Mouse (Mus musculus) neural tube, embryonic 14.5 days (tissue): Measurements from ENCODE around the gene Pik3ap1. TPM values are rescaled to one million over a fixed set of nuclear protein-coding genes. Genes with fewer than 3 reads are reported as not detected.
A peak's percentile ranks its signal among the peaks of the same experiment; 100 is the strongest.
"Not testable (repeated sequence)": the region's sequence is repeated elsewhere in the genome, so short reads cannot be mapped to it uniquely, and the experiment has no call there.

Experiments used
- ATAC-seq: fragments of 200-750 bp; cut with Nextera tagmentation; 2 replicates; pipeline ENCODE4 v1.8.0; 2017; ENCODE audit warnings: low read depth, mild to moderate bottlenecking, moderate TSS enrichment, moderate library complexity
- H3K27ac ChIP-seq: fragments of 300-500 bp; sonication (generic); 2 replicates; pipeline ENCODE4 v1.5.1; 2014; ENCODE audit warnings: low read depth, mild to moderate bottlenecking, control low read depth, low read length, moderate library complexity, mixed read lengths
- H3K27me3 ChIP-seq: fragments of 300-500 bp; sonication (generic); 2 replicates; pipeline ENCODE4 v1.6.1; 2014; ENCODE audit warnings: low read length; ENCODE audit not compliant: control insufficient read depth, insufficient read depth
- H3K36me3 ChIP-seq: fragments of 300-500 bp; sonication (generic); 2 replicates; pipeline ENCODE4 v1.6.1; 2014; ENCODE audit warnings: low read length, mixed read lengths; ENCODE audit not compliant: control insufficient read depth, insufficient read depth
- H3K4me1 ChIP-seq: fragments of 300-500 bp; sonication (generic); 2 replicates; pipeline ENCODE4 v1.6.1; 2014; ENCODE audit warnings: low read length; ENCODE audit not compliant: control insufficient read depth, insufficient read depth
- H3K4me2 ChIP-seq: fragments of 300-500 bp; sonication (generic); 2 replicates; pipeline ENCODE4 v1.6.1; 2014; ENCODE audit warnings: mild to moderate bottlenecking, low read depth, low read length, control low read depth
- H3K4me3 ChIP-seq: fragments of 300-500 bp; sonication (generic); 2 replicates; pipeline ENCODE4 v1.5.1; 2014; ENCODE audit warnings: low read depth, low read length, control low read depth, mixed read lengths
- H3K9ac ChIP-seq: fragments of 300-500 bp; sonication (generic); replicated peaks from 2 replicates; pipeline ENCODE4 v1.6.1; 2014; ENCODE audit warnings: low read depth, mild to moderate bottlenecking, control low read depth, low read length, mixed read lengths
- H3K9me3 ChIP-seq: fragments of 300-500 bp; sonication (generic); 2 replicates; pipeline ENCODE4 v1.6.1; 2016; ENCODE audit warnings: low read length; ENCODE audit not compliant: control insufficient read depth
- WGBS: fragments of 180-500 bp; shearing (Covaris S2); extraction: QIAGEN DNeasy Blood & Tissue Kit; methylation state at CpG from one replicate; pipeline ENCODE4 v1.1.7; 2014; 5-methylcytosine and 5-hydroxymethylcytosine counted together
- polyA plus RNA-seq: library from polyadenylated mRNA; unstranded; fragments of >200 nt; fragmentation: Nextera tagmentation; extraction: Ambion mirVana; gene quantifications from 2 replicates; pipeline ENCODE4 v1.2.1, GENCODE M21; 2014

Gene Pik3ap1
- polyA plus RNA-seq, 1 experiment from 2014 or later = 0.88 TPM

DNA sequence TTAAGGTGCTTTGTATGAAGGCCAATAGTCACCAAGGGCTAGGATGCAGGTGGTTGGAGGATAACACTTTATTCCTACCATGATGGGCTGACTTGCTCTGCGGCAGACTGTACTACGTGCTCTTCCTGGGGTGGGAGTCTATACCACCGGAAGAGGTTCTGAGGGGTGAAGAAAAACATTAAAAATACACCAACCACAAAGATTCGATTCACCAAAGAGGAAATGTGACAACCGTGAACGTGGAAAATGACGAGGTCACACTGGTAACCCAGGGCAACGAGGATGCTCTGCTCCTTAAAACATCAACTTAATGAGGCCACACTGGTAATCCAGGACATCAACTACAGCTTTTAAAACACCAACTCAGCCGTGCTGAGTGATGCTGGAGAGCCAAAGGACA, 56.2 kb downstream of the Pik3ap1 start:
- no peaks in the 10 kb centered on the region for H3K27me3 ChIP-seq
- no peaks in the 10 kb centered on the region for H3K36me3 ChIP-seq
- H3K9ac ChIP-seq = no peak overlapping the region
- H3K9me3 ChIP-seq = no peaks in the 10 kb centered on the region
- 73% methylated on average over 9 of the region's 9 CpGs for WGBS
- H3K4me3 ChIP-seq = no peak overlapping the region
- no peaks in the 10 kb centered on the region for H3K4me1 ChIP-seq
- no peak overlapping the region for H3K4me2 ChIP-seq
- ATAC-seq = no peak
- H3K27ac ChIP-seq = no peak overlapping the region

DNA sequence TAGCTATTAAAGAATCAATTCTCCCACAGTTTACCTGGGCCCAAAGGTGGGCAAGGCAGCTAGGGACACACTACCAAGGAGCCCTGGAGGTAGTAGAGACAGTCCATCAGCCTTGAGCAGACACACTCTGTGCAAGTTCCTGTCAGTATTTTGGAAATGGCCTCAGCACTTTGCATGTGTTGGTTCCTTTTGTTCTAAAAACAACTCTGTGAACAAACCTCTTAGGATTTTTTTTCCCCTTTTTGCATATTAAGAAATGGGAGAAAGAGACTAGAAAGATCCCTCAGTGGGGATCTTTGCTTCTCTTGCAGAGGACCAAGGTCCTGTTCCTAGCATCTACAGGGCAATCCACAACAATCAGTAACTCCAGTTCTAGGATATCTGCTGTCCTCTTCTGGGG, 61.1 kb downstream of the Pik3ap1 start:
- Histone ChIP-seq H3K36me3 (no peaks in the 10 kb centered on the region), H3K9me3 (no peaks in the 10 kb centered on the region), H3K4me1 (no peaks in the 10 kb centered on the region), H3K4me2 (no peak overlapping the region), H3K27me3 (no peaks in the 10 kb centered on the region), H3K27ac (no peak overlapping the region), H3K4me3 (no peak overlapping the region), H3K9ac (no peak overlapping the region)
- ATAC-seq = no peak

DNA sequence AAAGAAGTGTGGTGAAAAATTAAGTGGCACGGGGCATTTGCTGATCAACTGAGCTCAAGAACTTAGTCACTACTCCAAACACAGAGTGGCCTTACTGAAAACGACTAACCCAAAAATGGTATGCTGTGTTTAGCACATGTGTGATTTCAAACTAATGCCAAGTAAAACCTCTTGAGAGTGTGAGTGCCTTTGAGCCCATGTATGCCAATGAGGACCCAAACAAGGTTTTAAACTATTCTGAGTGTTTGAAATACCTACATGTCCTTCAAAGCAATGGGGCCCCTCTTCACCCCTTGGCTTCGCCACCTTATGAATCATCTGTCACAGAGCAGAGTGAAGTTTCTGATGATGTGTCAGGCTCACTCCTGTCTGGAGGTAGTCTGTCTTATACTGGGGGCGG, 61.8 kb downstream of the Pik3ap1 start:
- 89% methylated on average over 4 of the region's 4 CpGs for WGBS
- Histone ChIP-seq H3K27ac (no peak overlapping the region), H3K27me3 (no peaks in the 10 kb centered on the region), H3K9ac (no peak overlapping the region), H3K36me3 (no peaks in the 10 kb centered on the region), H3K9me3 (no peaks in the 10 kb centered on the region), H3K4me3 (no peak overlapping the region), H3K4me1 (no peaks in the 10 kb centered on the region), H3K4me2 (no peak overlapping the region)
- no peak for ATAC-seq

DNA sequence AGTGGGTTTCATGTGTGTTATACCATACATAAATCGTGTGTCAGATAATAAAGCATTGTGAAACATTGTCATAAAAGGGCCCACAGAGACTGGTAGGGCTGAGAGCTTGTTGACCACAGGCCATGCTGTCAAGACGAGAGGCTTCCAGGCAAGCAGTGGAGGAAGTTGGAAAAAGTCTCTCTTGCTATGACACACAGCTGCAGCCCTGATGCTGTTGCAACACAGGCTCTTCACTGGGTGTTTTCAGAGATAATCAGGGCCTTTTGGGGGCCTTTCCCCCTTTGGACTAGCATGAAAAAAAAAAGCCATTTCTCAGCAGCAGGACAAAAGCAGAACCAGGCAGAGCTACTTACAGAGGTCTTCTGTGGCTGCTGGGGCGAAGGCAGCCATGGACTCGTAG, 63.8 kb downstream of the Pik3ap1 start:
- no peak for ATAC-seq
- H3K27me3 ChIP-seq = no peaks in the 10 kb centered on the region
- WGBS = 88% methylated on average over 4 of the region's 4 CpGs
- no peaks in the 10 kb centered on the region for H3K36me3 ChIP-seq
- no peak overlapping the region for H3K9ac ChIP-seq
- H3K4me1 ChIP-seq = no peaks in the 10 kb centered on the region
- no peak overlapping the region for H3K27ac ChIP-seq
- H3K9me3 ChIP-seq = no peaks in the 10 kb centered on the region
- H3K4me2 ChIP-seq = no peak overlapping the region
- H3K4me3 ChIP-seq = no peak overlapping the region

DNA sequence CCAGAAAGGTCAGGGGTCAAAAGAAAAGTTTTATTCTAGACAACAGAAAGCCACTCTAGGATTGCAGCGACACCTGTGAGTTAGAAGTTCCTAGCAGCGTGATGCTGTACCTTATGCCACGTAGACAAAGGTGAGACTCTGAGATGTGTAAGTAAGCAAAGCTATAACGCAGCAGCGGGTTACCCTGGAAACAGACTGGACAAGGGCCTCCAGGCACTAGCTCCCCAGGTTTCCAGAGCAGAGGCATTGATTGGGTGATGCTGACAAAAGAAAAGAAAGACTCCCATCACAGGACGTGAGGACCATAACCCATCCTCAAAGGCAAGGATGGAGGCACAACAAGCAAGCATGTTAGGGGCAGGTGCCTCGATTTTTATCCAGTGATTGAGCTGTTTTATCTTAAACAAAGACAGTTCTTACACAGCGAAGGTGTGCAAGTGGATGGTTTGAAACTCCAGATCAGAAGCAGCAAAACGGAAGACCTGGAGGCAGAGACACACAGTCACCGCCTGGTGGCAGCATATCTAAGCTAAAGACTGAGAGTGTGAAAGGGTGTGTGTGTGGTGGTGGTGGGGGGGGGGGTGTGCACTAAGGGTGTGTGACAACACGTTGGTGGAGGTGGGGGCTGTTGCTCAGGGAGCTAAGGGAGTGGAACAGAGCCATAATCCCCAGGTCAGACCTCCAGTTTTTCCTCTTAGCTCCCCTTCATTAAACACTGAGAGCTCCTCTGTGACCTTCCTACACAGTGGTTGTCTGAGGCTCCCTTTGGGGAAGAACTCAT, 67.4 kb downstream of the Pik3ap1 start:
- Histone ChIP-seq H3K4me1 (no peaks in the 10 kb centered on the region), H3K9ac (no peak overlapping the region), H3K27me3 (no peaks in the 10 kb centered on the region), H3K4me3 (no peak overlapping the region), H3K4me2 (peak overlapping the region; percentile 8; the same call in 1 of the 2 replicates), H3K9me3 (no peaks in the 10 kb centered on the region), H3K27ac (no peak overlapping the region), H3K36me3 (no peaks in the 10 kb centered on the region)
- ATAC-seq = peak; percentile 70; the same call in 1 of the 2 replicates
- WGBS = 25% methylated on average over 11 of the region's 11 CpGs

DNA sequence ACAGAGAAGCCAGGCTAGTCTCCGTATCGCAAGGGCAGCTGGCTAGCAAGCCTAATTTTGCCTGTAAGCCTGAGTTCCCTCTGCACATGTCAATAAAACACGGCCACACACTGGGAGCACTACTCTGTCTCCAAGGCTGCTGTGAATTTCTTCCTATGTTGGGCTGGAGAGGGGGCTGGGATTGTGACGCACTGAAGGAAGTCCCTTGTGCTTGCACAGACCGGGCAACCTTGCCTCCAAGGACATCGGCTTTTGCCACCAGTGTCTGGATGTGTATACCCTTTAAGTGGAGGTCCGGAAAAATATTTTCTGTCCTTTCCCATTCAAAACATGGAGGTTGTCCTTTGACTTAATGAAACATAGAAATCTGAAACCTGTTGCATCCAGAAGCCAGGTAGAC, 70.2 kb downstream of the Pik3ap1 start:
- ATAC-seq = no peak
- WGBS = 79% methylated on average over 7 of the region's 7 CpGs
- H3K4me3 ChIP-seq = no peak overlapping the region
- no peaks in the 10 kb centered on the region for H3K9me3 ChIP-seq
- H3K27me3 ChIP-seq = no peaks in the 10 kb centered on the region
- H3K4me2 ChIP-seq = no peak overlapping the region
- no peaks in the 10 kb centered on the region for H3K4me1 ChIP-seq
- H3K9ac ChIP-seq = no peak overlapping the region
- no peak overlapping the region for H3K27ac ChIP-seq
- no peaks in the 10 kb centered on the region for H3K36me3 ChIP-seq

DNA sequence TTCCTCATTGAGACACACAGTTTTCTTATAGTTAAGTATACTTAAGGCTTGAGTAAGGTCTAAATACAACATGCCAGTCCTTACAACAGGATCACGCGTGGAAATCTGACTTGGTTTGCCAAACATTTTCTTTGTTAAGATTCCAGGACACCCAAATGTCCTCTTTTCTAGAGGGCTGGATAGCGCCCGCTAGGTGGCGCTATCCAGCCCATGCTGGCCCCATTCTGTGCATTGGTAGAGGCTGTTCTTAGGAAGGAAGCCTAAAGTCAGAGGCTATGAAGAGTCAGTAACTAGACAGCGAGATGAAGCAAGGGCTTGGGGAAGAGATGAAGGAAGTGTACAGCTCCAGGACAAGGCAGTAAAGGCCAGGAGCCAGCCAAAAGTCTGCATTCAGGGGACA, 71.2 kb downstream of the Pik3ap1 start:
- no peaks in the 10 kb centered on the region for H3K27me3 ChIP-seq
- H3K4me1 ChIP-seq = no peaks in the 10 kb centered on the region
- ATAC-seq = no peak
- H3K27ac ChIP-seq = no peak overlapping the region
- H3K9me3 ChIP-seq = no peaks in the 10 kb centered on the region
- no peak overlapping the region for H3K4me3 ChIP-seq
- no peak overlapping the region for H3K9ac ChIP-seq
- WGBS = 22% methylated on average over 6 of the region's 6 CpGs
- H3K4me2 ChIP-seq = no peak overlapping the region
- no peaks in the 10 kb centered on the region for H3K36me3 ChIP-seq

DNA sequence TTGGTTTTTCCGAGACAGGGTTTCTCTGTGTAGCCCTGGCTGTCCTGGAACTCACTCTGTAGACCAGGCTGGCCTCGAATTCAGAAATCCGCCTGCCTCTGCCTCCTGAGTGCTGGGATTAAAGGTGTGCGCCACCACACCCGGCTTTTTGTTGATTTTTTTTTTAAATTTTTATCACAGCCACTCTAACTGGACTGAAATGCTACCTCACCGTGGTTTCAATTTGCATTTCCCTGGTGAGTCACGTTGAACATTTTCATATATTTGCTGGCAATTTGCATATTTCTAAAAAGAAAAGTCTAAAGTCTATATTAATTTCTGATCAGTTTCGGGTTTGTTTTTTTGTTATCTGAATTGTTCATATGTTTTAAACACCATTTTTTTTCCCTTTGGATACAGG, 72.3 kb downstream of the Pik3ap1 start:
- not testable (repeated sequence) for H3K4me3 ChIP-seq, H3K4me2 ChIP-seq, H3K36me3 ChIP-seq, H3K27ac ChIP-seq, H3K9ac ChIP-seq, H3K4me1 ChIP-seq, H3K27me3 ChIP-seq, H3K9me3 ChIP-seq, ATAC-seq
- WGBS = 93% methylated on average over 8 of the region's 8 CpGs

DNA sequence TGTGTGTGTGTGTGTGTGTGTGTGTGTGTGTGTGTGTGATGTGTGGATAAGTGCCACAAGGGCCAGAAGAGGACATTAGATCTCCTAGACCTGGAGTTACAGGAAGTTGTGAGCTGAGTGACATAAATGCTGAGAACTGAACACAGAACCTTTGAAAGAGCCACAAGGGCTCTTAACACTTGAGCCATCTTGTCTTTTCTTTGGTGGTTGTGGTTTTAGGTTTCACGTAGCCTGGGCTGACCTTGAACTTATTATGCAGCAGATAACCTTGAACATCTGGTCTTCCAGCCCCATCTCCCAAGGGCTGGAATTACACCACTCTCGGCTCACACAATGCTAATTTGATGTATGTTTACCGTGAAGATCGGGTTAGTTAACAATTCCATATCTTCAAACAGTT, 72.9 kb downstream of the Pik3ap1 start:
- Histone ChIP-seq H3K4me1 (no peaks in the 10 kb centered on the region), H3K36me3 (no peaks in the 10 kb centered on the region), H3K9me3 (no peaks in the 10 kb centered on the region), H3K4me3 (no peak overlapping the region), H3K27ac (no peak overlapping the region), H3K27me3 (no peaks in the 10 kb centered on the region), H3K9ac (no peak overlapping the region), H3K4me2 (no peak overlapping the region)
- ATAC-seq = no peak
- WGBS = 71% methylated on average over 4 of the region's 4 CpGs
